Mouse (Mus musculus) cerebellum, postnatal 25 days (tissue): ENCODE measurements around the gene Tspan5.

ENCODE experiments used
- DNase-seq, 2 experiments: peaks; one replicate each; pipeline ENCODE4 v3.0.0; 2021; ENCODE audit warnings: mixed read lengths in 2 of 2

Gene Tspan5

DNA sequence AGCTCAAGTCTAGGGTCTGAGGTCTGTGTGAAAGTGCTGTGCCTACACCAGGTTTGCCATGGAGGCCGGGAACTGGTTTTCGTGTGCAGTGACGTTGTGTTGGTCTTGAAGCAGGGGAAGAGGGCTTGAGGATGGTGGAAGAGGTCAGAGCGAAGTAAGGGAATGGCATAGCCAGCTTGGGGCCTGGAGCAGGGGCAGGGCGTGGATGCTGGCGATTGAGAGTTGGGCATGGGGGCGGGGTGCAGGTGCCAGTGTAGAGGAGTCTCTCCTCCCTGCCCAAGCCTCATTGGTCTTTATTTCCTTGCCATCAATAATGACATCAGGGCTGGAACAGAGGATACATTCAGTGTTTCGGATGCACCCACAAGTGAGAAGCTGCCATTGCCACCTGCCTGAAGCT lies 67.5 kb downstream of the Tspan5 start:
- no peak for DNase-seq

DNA sequence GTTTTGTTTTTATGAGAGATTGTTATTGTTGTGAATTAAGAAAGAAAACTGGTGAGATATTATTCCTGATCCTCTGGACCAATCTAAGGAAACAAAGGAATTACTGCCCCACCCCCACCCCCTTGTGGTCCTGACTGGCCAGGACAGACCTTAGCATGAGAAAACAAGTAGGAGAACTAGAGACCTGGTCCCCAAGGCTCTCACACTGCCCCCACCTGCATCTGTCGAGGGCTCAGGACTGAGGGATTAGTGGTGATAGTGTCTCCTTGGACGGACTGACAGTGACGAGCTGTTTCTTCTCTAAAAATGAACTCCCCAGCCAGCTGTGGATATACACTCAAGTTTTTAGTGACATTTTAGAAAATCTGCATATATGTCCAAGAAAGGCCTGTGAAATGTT lies 70.6 kb downstream of the Tspan5 start:
- DNase-seq = no peak

DNA sequence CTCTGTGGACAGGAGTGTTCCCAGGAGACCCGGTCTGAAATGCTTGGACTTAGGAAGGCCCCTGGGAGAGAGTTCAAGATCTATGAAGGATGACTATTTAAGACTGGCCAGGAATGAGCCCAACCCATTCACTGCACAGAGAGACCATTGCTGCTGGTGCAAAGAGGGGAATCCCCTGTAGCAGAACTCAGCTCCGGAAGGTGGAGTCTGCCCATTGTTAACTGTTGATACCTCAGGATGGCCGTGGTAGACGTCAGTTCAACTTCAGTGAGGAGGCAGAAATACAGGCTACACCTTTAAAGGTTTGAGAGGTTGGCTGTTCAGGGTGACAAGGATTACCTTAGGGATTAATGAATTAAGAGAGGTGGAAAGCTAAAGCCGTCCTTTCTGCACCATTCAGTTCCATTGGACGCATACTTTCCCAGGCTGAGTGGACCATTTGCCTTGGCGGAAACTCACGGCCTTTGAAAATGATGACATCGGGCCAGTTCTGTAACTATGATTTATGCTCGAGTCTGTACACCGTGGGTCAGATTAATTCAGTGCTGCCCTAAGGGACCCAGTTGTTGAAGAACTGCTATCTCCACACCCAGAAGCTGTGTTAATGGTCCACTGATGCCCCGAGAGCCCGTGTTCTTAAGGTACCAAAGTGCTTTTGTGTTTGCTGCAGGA lies 71.3 kb downstream of the Tspan5 start:
- DNase-seq = peak in 1 of 2 experiments; percentile 26

DNA sequence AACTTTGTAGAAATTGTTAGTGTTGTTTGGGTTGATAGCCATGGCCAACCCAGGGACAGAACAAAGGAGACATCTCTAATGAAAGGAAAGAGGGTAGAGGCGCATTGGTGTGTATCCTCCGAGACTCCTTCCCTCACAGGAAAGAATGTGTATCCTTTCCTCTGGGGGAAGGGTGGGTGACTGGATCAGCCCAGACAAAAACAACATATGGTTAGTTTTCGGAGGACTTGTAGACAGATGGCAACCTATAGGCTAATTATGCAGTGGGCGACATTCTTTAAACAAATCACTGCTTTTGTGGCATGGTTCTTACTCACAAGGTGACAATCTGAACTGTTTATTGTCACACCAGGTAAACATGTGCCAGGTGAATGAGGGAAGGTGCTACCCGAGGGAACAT lies 72.5 kb downstream of the Tspan5 start:
- DNase-seq = peak in 1 of 2 experiments; percentile 29

DNA sequence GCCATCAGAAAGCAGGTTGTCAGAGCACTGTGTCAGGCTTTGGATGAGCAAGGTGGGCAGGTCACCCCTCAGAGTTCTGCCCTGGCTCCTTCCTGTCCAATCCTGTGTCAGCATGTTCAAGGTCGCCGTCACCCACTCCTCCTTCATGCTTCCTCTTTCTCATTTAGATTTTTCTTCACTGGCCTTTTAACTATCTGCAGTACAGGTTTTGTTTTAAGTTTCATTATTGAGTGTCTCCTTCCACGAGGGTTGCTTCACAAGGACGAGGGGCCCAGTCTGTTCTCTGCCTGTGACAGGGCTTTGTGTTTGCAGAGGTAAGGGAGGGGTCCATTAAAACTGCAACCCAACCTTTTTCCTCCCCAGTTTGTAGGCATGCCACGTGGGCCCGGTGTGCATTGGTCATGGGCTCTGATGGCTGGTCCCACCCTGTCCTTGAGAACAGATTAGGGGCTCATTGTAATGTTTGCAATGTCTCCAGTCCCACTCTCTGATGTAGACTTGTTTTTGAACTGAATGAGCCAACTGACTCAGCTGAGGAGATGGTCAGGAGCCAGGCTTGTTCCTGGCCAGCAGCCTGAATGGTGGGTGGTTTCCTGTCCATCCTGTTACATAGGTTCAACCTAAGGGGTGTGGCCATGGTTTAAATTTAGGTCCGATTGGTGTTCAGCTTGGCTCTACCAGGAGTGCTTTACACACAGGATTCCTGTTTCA lies 73.3 kb downstream of the Tspan5 start:
- peak; percentile 90 for DNase-seq

DNA sequence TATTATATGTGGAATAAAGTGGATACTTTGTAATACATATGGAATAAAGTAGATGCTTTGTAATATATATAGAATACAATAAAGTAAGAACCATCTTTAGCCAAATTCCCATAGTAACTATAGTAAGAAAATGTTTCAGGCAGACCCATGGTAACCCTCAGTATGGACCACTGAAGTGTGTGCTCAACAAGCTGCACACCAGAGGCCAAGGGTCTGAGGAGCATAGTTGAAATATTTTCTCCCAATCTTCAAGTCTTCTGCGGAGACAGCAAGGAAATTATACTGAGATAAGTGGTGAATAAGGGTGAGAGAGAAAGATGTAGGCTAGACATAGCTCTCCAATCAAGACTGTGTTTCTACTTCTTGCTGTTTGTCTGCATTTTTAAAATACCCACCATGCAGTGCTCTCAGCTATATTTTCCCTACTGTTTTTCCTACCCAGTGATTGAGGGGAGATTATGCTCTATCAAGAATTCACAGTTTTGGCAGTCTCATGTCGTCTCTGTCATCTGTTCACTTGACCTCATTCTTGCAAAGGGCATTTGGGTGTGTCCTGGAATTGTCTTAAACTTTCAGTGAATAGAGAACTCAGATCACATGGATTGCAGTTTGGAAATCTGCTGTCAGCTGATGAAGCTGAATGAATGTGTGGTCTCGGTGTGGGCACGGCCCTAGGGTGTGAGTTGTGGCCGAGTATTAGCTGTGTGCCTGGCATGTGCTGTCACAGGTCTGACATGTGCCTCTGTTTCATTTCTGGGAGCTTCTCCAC lies 75.1 kb downstream of the Tspan5 start:
- no peak for DNase-seq

DNA sequence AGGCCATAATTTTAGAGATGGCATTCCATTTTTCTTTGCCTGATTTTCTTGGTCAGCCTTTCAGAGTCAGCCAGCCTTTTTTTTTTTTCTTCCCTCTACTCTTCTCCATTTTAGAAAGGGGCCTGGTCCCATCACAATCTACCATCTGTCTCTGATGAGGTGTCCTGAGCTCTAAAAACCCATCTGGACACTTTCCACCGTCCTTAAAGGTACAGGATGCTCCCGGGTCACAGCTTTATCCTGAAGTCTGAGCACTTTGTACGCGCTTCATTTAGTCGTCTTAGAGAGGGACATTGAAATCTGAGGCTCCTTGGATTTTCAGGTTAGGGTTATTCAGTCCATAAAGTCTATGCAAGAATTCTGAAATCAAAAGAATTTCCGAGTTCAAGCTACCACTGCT lies 77.9 kb downstream of the Tspan5 start:
- peak; percentile 54 to 56 for DNase-seq

DNA sequence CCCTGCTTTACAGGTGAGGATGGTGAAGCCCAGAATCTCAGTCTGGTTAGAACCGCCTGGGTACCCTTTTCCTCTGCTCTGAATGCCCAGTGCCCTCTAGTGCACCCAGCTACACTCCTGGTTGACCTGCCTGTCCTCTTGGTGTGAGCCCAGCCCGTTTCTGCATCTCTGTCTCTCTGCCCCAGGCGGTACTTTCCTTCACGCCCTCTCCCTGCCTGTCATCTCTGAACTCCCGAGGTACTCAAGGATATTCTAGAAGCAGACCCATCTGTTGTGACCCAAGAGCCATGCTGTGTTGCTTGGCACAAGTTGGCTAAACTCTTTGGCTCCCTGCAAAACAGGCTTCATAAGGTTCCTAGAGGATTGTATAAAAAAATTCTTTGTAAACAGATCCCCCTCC lies 78.3 kb downstream of the Tspan5 start:
- peak; percentile 87 for DNase-seq

DNA sequence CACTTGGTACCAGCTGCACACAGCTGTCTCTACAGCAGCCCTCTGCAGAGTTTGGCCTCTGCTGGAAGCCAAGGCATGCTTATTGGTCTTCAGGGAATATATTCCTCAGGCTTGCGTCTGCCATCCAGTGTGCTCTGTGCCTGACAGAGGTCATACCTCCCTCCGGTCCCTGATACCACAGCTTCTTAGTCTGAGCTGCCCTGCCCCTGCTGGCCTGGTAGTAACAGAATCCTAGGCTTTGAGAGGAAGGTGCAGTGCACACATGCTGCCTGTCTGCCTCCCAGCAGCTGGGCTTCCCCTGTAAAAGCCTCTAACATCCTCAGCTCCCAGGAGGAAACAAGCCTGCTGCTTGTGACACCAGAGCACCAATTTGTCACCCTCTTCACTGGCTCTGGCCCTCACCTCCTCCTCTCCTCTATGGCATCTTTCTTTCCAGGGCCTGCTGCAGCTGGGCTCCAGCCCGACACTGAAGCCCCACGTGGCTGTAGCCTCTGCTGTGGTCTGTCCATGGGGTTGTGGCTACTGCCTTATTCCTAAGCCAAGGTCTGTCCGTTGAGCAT lies 80.0 kb downstream of the Tspan5 start:
- DNase-seq = peak; percentile 40 to 49

DNA sequence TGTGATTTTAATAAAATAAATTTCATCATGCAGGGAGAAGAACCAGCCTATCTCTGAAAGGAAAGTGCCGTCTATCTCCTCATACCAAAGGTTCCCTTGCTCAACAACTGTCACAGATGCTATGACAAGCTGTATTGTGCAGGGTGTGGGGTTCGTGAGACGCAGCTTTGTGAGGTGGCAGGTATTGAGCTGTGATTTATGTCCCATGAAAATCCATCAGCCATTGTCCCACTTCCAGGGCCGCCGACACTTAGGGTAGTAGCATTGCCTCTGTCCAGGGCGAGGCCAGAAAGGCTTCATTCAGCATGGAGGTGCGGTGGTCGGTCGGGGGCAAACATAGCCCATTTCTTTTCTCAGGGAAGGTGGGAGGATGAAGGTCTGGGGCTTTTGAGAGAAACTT lies 81.9 kb downstream of the Tspan5 start:
- DNase-seq = no peak

DNA sequence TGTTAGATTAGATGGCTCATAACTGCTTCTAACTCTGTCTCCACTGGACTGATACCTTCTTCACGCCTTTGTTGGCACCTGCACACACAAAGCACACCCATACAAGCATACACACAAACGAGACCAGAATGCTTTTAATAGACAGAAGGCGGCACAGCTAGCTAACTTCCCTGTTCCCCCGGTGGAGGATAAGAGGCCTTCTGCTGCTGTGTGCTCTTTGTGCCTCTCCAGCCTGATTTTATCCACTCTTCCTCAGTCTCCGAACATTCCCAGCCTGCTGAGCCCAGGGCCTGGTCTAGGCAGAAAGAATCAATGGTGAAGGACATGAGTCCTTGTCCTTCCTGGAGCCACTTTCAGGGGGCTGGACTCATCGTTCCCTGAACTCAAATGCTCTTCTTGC lies 83.3 kb downstream of the Tspan5 start:
- peak; percentile 50 to 53 for DNase-seq

DNA sequence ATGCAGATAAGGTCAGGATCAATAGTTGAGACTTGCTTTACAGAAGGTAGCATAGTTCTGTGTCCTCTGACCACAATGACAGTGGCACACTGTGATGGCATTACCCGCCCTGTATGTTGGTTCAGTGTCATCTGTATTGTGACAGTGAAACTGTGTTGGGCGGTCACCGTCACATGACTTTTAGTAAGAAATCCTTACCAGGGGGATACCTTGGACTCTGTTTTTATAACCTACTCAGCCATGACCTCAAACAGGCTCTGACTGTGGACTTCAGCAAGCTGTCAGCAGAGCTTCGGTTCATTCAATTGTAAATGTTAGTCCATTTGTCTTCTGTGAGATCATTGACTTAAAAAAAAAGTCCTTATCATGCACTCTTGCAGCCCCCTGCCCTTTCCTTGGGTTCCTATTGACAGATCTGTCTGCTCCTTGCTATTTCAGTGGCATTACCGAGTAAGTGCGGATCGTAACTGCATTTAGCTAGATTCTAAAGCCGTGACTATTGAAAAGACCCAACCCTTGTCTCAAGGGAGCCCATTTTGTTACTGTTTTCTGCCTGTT lies 84.3 kb downstream of the Tspan5 start:
- DNase-seq = no peak

DNA sequence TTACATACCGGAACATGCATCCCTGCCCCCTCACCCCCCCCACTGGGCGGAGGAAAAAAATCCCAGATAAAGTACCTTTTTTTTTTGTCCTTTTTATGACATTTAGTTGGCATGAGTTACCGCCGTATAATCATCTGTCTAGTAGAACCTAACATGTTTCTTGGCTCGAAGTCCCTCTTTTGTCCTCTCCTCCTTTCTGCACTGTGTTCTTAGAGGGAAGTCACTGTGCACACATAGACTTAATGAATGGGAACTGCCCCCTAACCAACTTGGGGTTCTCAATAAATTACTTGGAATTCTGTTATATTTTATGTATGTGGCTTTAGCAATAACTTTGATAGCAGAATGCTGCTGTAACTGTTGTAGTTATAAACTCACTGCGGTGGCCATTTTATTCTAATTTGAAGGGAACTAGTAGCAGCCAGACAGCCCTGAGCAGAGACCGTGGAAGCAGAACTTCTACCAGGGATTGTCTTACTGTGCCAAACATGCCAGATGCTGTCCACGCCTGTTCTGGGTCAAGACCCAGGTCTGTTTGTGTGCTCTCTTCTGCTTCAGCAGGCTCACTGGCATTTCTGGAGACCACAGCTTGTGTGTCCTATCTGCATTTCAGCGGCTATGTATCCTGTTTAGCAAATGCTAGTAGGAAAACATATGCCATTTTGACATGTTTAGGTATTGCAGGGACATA lies 91.0 kb downstream of the Tspan5 start:
- DNase-seq = peak; percentile 60

DNA sequence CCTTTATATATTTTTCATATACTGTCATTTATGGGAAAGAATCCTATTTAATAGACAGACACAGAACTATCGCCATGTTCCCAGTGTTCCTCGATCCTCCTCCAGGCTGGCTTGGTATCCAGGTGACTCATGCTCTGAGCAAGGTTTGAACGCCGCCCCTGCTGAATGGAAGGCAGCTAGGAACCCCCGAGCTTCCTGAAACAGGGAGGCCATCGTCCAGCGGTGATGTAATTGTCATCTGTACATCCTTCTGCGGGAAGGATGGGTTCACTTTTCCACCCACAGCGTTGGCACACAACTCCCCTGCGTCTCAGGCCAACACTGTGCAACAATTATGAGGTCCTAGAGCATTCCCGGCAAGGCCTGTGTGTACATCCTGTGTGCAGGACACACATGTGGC lies 92.2 kb downstream of the Tspan5 start:
- DNase-seq = peak; percentile 48 to 56

DNA sequence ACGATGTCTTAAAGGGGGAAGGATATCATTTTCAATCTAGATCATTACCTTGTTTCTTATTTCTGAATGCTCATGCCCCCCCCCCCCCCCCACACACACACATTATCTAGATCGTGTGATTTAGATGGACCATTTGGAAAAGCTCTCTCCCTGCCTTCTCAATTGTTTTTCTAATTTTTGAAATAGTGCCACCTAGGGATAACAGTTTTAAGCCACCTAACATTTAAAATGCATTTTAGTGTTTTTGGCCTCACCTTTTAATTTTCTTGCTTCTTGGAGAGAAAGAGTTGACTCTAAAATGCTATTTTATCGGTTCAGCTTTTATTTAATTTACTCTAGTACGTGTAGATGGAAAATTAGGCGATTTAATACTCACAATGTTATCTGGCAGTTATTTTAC lies 94.9 kb downstream of the Tspan5 start:
- DNase-seq = no peak

DNA sequence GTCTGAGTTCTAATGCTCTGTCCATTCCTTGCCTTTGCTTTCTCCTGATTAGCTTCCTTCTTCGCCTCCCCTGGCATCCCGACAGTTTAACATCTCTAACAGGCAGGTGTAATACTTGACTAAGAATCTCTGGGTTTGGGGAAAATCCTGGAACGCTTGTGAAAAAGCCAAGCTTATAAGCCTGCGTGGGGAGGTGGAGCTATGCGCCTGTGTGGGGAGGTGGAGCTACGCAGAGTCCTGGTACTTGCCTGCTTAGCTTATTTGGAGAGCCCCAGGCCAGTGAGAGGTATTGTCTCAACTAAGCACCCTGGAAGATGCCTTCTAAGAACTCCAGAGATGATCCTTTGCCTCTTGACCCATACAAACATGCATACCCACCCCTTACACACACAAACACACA lies 95.7 kb downstream of the Tspan5 start:
- DNase-seq = peak in 1 of 2 experiments; percentile 10

DNA sequence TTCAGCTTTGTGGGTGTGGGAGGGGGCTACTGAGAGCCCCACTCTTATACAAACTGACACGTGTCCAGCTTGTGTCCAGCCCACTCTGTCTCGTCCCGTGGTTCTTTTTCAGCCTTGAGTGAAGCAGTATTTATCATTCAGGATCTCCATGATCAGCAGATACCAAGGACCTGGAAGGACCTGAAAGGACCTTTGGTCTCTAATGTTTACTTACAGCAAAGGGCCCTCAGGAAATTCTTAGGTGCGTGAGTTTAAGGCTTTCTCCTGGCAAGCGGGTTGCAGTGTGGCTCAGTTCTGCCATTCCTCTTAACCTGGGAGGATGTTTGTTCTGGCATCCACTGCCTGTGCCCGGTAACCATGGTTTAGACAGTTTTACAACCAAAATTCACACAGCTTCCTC lies 97.7 kb downstream of the Tspan5 start:
- no peak for DNase-seq

DNA sequence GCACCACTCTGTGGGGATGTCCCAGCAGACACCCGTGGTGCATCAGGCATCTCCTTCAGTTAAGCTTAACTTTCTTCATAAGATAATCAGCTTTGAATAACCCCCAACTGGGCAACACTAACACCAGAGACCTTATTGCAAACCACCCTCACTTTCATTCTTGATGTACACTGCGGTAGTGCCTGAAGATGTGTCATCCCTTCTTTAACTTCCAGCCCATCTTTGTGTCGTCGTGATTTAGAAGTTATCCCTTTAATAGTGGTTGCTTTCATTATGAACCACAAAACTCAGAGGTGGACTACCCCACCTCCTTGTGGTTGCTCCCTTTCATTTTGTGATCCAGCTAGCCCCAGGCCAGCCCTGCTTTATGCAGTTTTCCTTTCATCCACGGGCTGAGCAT lies 99.3 kb downstream of the Tspan5 start:
- no peak for DNase-seq

DNA sequence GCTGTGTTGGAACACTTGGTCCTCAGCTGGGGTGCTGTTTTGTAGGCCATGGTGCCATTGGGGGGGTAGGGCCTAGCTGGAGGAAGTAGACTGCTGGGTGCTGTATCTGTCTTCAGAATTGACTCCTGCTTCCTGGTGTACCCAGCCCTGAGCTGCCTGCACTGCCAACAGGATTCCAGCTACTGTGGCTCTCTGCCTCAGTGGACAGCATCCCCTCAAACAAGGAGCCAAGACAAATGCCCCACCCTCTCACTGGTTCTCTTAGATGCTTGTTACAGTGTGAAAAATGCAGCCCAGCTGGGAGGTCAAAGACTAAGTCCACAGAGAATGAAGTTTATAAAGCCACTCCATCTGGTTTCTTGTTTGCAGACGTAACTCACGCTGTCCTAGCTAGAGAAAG lies 101.2 kb downstream of the Tspan5 start:
- peak in 1 of 2 experiments; percentile 12 for DNase-seq

DNA sequence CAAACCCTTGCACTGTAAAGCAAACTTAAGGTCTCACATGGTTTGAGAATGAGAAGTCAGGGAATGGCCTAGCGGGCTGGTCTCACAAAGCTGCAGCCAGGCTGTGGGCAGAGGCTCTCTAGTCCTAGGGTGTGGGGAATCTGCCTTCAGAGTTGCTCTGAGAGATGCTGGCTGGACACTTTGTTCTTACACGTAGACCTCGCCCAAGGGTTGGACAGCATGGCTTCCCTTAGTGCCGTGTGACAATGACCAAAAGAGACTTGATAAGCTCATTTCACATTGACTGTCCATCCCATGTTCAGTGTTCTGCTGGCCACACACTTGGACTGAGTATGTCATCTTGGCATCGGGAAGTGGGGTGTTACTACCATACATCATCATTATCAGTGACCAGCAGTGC lies 101.6 kb downstream of the Tspan5 start:
- DNase-seq = peak in 1 of 2 experiments; percentile 9

DNA sequence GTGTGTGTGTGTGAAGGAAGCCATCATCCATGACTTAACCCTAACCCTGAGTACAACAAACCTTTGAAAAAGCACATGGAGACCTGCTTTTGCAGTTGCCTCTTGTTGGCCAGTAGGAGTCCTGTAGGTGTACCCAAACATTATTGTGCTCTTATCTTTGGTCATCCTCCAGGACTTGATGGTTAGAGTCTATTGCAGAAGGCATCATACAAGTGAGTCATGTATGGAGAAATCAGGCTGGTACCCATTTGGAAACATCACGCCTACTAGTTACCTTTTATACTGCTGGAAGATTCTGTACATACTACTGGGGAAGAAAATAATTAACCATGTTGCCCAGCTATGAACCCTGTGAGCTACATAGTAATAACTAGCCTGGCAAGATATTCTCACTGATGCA lies 103.8 kb downstream of the Tspan5 start:
- no peak for DNase-seq

DNA sequence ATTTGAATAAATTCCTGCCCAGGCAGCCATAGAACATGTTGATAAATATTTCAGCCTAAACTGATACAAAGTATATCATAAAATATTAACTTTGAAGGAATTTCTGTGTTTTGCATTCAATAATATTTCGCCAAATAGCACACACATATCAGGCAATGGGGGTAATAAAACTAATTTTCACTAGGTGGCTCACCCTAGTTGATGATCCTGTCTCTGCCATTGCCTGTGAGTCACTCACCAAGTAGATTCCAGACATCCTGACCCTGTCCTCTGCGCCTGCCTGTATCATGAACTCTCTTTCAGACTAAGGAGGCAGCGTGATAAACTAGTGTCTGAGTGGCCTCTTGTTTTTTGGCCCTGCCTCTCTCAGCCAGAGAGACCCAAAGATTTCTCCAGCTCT lies 105.8 kb downstream of the Tspan5 start:
- no peak for DNase-seq
